Mouse (Mus musculus): ENCODE results near the gene Adra1b. TPM values are rescaled to one million over a fixed set of nuclear protein-coding genes. Genes with fewer than 3 reads are reported as not detected.

The Adra1b gene
- total RNA-seq, 4 experiments from 2014 or later, result 0.29 to 0.31 TPM; not detected in 2

GRCm38 (mm10) chr11:43820552-43821460, 80.2 kb downstream of the Adra1b start:
- no peak for DNase-seq (ENCODE audit: low spot score in 2 of 2)

GRCm38 (mm10) chr11:43817368-43817923, 83.6 kb downstream of the Adra1b start:
- DNase-seq (ENCODE audit: low spot score in 2 of 2), result no peak

- DNase-seq (ENCODE audit: low spot score in 2 of 2), result no peak
These were observed 88.5 kb downstream of the Adra1b start for GRCm38 (mm10) chr11:43812535-43812934.

- DNase-seq (ENCODE audit: low spot score in 2 of 2), result no peak
These were observed 93.3 kb downstream of the Adra1b start for GRCm38 (mm10) chr11:43807732-43808131.

- no peak for DNase-seq (ENCODE audit: low spot score in 2 of 2)
These were observed 105.0 kb downstream of the Adra1b start for GRCm38 (mm10) chr11:43795992-43796391.

- DNase-seq (ENCODE audit: low spot score in 2 of 2), result no peak
These were observed 110.6 kb downstream of the Adra1b start for GRCm38 (mm10) chr11:43790446-43790845.

GRCm38 (mm10) chr11:43783772-43784171, 117.2 kb downstream of the Adra1b start:
- DNase-seq (ENCODE audit: low spot score in 2 of 2), result peak; percentile 20 to 21

GRCm38 (mm10) chr11:43783106-43783505, 117.9 kb downstream of the Adra1b start:
- DNase-seq (ENCODE audit: low spot score in 2 of 2), result no peak

GRCm38 (mm10) chr11:43779551-43779950, 121.5 kb downstream of the Adra1b start:
- DNase-seq (ENCODE audit: low spot score in 2 of 2), result no peak

- DNase-seq (ENCODE audit: low spot score in 2 of 2), result no peak
These were observed 124.7 kb downstream of the Adra1b start for GRCm38 (mm10) chr11:43776324-43776694.

GRCm38 (mm10) chr11:43775469-43776323, 125.3 kb downstream of the Adra1b start:
- no peak for DNase-seq (ENCODE audit: low spot score in 2 of 2)

GRCm38 (mm10) chr11:43773725-43774124, 127.3 kb downstream of the Adra1b start:
- DNase-seq (ENCODE audit: low spot score in 2 of 2), result no peak

GRCm38 (mm10) chr11:43770110-43770509, 130.9 kb downstream of the Adra1b start:
- no peak for DNase-seq (ENCODE audit: low spot score in 2 of 2)

GRCm38 (mm10) chr11:43767749-43768148, 133.3 kb downstream of the Adra1b start:
- no peak for DNase-seq (ENCODE audit: low spot score in 2 of 2)

GRCm38 (mm10) chr11:43766922-43767648, 133.9 kb downstream of the Adra1b start:
- DNase-seq (ENCODE audit: low spot score in 2 of 2), result peak; percentile 21 to 47

GRCm38 (mm10) chr11:43758436-43758835, 142.6 kb downstream of the Adra1b start:
- DNase-seq (ENCODE audit: low spot score in 2 of 2), result no peak

GRCm38 (mm10) chr11:43755411-43755810, 145.6 kb downstream of the Adra1b start:
- no peak for DNase-seq (ENCODE audit: low spot score in 2 of 2)

GRCm38 (mm10) chr11:43754568-43754967, 146.4 kb downstream of the Adra1b start:
- DNase-seq (ENCODE audit: low spot score in 2 of 2), result no peak

GRCm38 (mm10) chr11:43751542-43751941, 149.5 kb downstream of the Adra1b start:
- DNase-seq (ENCODE audit: low spot score in 2 of 2), result no peak

GRCm38 (mm10) chr11:43747233-43748226, 153.5 kb downstream of the Adra1b start, which contains the start of gene Ttc1:
Gene Ttc1, minus strand, starts transcription at chr11:43748008.
- peak; percentile 92 to 95 for DNase-seq (ENCODE audit: low spot score in 2 of 2)
